Mouse (Mus musculus) lung, postnatal 14 days (tissue): ENCODE data around the gene Dusp2.

Experiments
- DNase-seq: peaks from one replicate; pipeline ENCODE4 v3.0.0; 2021

Dusp2 gene

DNA sequence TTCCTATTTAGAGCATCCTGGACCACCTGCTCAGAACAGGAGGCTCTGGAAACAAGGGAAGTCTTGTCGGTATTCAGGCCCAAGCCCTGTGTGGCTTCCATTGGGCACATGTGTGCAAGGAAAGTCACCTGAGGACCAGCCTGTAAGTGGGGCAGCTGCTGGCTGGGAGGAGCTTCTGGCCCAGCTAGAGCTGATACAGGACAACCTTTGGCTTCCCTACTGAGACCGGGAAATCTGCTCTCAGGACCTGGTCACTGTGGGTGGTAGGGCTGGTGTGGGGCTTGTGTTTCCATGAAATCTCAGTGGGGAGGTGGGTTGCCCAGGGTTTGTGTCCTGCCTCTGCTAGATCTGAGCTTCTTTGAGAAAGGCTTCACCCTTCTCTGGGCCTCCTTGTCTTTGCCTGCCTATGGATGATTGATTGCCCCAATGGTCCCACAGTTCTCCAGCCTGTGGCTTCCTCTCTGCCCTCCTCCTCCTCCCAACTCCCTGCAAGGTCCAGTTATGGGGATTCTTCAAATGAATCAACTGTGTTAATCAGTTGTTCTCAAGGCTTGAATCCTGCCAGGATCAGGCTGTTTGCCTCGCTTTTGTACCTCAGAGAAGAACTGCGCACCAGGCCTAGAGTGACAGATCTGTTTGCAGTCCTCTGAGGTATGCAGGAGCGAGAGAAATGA lies 33.9 kb downstream of the Dusp2 start:
- no peak for DNase-seq

DNA sequence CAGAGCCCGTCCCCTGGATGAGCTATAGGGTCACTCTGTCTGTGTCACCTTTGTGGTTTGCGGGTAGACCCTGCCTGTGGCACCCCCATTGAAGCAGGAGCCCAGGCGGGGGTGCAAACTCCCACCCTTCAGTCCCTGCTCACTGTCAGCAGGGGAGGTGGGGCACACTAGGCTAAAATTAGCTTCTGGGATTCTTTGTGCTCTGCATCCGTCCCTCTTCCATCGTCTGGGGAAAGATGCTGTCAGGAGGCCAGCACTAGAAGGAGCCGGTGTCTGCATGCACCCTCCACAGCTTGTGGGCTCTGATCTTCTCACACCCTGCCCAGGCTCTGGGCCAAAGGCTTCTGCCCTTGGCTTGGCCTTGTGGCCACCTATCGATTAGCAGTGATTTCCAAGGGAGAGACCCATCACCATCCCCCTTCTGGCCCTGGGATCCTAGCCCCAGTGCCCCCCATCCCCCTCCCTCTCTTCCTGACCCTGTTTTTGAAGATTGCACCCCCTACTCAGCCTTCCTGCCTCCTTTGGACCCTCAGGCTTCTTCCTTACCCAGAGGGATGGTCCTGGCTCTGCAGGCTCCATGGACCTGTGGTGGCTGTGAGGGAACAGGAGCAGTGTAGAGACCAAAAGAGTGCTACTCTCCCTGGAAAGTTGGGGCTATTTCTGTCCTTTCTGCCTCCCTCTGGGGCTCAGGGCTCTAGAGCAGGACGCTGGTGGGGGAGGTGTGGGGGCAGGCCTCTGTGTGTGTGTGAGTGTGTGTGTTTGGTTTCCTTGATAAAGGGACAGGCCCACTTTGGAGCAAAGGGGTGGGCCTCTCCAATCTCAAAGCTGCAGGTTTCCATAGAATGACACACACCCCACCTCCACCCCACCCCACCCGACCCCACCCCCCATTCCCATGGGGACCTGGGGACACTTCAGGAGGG lies 34.9 kb downstream of the Dusp2 start:
- no peak for DNase-seq

DNA sequence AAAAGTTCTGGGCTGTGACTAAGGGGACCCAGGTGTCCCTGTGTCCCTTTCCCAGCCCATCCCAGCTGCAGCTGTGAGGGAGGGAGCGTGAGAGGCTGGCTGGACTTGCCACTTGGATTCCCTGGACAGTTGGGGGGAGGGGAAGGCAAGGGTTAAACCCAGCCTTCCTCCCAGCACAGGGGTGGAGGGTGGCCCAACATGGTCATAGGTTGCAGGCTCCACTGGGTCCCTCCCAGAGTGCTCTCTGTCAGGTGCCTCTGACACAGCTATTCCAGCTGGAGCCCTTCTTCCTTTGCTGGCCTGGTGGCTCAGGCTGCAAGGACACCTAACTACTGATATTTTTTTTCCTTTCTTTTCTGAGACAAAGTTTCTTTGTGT lies 35.5 kb downstream of the Dusp2 start:
- DNase-seq: no peak

DNA sequence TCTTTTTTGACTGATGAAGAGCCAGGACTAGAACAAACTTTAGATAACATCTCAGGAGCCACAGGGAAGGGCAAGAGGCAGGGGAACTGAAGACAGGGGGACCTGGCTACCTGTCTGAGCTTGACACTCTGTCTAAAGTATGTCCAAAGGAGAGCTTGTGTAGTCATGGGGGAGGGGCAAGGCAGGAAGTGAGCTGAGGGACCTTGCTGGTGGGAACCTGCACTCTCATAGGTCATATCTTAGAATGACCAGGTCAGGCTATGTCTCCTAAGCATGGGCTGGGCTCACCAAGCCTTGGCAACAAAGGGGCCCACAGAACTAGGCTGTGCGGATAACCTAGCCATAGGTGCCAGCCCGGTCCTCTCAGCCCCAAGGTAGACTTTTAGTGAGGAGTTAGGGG lies 36.1 kb downstream of the Dusp2 start:
- DNase-seq: no peak

DNA sequence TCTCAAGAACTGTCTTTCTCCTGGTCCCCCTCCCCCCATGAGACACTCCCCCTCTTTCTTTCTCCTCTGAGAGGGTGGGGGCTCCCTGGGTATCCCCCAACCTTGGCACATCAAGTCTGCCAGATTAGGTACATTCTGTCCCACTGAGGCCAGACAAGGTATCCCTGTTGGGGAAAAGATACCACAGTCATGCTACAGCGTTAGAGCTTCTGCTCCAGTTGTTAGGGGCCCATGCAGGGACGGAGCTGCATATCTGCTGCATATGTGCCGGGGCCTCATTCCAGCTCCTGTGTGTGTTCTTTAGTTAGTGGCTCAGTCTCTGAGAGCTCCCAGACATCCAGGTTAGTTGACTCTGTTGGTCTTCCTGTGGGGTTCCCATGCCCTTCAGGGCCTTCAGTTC lies 38.2 kb downstream of the Dusp2 start:
- no peak for DNase-seq

DNA sequence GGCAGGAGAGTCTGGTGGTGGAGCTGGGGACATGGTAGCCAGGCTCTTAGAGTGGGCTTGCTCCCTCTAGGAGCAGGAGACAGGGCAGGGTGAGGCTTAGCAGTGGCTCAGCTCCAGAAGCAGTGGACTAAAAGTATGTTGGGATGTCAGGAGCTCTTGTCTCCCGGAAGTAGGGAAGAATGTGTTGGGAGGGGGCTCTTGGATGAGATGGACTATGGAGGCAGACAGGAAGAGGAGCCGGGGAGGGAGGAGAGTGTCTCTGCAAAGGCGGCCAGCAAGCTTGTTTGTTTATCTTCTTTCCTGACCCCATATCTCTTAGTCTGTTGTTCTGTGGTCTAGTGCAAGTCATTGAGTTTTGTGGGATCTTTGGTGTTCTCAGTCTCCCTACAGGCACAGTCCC lies 39.1 kb downstream of the Dusp2 start:
- no peak for DNase-seq

DNA sequence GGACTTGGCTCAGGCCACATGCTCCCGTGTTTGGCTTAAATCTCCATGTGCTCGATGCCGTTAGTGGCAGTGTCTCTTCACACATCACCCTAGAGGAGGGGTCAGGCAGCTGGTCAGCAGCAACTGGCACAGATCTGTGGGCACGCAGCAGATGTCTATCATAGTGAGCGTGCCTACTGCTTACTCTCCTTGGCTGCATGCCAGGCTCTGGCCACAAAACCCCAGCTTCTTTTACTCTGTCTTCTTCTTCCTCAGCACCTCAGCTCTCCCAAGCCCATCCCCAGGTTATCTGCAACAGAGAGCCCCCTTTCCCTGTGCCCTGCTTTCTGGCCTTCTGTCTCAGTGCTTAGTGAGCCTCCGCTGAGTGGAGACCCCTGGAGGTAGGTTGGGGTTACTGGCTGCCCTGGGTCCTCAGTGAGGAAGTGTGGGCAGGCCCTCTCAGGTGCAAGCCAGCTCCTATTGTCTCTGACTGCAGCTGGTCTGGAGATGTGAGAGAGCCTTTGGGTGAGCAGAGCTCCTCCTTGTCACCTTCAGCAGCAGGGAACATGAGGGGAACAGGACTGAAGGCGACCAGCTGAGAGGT lies 39.9 kb downstream of the Dusp2 start:
- DNase-seq: no peak

DNA sequence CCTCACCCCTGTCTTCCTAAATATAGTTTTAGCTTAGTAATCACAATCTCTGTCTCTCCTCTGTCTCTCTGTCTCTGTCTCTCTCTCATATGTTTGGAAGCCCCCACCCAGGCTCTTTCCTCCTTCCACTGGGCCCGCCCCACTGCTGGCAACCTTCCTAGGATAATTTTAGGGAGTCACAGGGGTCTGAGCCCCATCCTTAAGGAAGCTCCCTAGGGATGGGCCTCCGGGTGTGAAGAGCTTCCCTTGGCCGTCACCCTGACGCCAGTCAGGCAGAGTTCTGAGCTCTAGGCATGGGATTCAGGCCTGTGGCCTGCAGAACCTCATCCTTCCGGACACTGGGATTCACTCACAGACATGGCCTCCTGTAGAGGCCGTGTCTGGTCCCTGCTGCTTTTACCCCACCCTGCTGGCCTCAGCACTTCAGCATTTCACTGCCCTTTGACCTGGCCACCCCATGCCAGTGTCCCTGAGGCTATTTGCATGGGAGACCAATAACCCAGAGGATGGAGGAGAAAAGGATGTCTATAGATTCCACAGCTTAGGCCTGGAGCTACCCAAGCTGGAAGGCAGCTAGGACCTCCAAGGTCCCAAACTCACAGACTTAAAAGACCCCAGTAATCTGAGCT lies 40.6 kb downstream of the Dusp2 start:
- no peak for DNase-seq

DNA sequence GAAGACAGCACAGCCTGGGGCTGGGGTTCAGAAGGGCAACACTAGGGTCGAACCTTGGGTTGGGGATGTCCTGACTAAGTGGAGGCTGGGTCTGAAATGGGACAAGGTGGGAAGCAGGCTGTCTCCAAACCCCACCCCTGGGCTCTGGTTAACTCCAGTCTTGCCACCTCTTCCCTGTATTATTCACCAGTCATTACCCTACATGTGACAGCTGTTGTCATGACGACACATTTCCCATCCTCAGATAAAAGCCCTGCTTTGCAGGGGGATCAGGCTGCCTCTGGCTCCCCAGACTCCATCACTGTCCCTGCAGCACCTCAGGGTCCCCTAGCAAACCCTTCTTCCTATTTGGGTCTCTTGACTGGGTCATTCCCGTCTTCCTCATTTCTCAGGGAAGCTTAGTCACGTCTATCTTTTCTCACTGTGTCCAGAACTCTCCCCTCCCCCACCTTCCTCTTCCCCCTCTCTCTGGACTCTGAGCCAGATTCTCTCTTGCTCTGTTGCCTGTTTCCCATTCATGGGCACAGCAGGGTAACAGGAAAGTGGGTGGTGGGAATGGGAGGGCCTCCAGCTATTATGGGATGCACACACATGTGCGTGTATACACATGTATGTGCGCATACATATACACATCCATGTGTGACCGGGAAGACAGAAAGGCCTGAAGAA lies 42.1 kb downstream of the Dusp2 start:
- DNase-seq: no peak

DNA sequence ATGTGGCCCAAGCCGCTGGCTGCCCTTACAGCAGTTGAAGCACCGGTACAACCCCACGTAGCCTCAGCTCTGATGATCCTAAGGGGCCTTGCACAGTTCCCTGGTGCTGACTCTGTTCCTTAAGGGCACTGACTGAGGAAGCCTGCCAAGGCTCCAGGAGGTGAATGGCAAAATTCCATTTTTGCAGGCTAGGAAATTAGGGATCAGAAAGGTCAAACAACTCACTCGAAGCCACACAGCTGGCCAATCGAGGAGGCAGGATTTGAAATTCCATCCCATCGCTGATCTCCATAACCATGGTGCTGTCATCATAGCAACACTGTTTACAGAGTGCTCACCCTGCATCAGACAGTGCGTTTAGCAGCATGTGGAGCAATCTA lies 42.6 kb downstream of the Dusp2 start:
- peak; percentile 25 for DNase-seq

DNA sequence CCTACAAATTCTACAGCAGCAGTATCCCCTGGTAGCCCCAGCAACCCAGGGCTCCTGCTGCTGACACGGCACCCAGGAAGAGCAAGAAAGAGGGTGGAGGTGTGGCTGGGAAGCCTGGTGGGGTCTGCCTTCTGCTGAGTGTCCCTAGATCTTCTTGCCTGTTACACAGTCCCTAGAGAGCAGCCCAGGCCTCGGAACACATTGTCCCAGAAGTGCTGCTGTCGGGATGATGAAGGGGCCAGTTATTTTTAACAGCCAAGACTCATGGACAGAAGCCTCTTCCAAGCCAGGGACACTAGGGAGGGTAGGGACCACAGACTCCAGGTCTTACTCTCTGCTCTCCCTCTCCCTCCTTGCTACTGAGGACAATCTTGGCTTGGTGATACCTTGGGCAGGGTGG lies 43.3 kb downstream of the Dusp2 start:
- no peak for DNase-seq

DNA sequence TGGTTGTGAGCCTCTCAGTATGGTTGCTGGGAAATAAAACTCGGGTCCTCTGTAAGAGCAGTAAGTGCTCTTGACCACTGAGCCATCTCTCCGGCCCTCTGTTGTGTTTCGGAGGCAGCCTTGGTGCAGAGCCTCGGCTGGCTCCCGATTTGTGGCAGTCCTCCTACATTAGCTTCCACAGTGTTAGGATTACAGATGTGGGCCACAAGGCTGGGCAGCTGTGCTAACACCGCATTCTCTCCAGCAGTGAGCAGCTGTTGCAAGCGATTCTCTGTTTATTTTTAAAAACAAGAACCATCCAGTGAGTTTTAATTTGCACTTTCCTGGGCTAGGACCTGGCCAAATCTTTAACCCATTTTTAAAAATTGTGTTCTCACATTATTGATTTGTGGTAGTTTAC lies 47.9 kb downstream of the Dusp2 start:
- no peak for DNase-seq

DNA sequence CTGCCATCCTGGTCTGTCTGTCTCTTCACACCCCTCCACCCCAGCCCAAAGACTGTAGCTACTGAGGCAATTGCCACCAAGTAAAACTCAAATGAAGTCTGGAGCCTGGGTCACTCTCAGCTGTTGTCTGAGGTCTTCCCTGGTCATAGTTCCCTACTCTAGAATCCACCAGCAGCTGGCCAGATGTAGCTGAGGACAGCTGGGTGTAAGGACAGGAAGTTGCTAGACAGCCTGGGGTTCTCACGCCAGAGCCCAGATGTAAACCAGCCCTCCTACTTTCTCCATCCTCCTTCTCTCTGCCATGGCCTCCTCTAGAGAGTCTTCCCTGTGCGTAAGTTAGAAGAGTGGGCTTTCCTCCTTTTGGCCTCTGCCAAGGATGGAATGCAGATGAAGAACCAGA lies 51.6 kb downstream of the Dusp2 start:
- DNase-seq: no peak
